Mouse (Mus musculus) G1E (cell line): ENCODE measurements around the gene Gm5148.

ENCODE experiments used
- CTCF ChIP-seq: IDR thresholded peaks from 2 replicates; pipeline ENCODE4 v1.5.1; 2012; ENCODE audit warnings: low read depth, low read length, inconsistent platforms, mixed read lengths
- GATA1 ChIP-seq: IDR thresholded peaks from 2 replicates; pipeline ENCODE4 v1.6.1; 2012; ENCODE audit warnings: borderline replicate concordance, low read length, inconsistent platforms, mixed read lengths
- TAL1 ChIP-seq: conservative IDR thresholded peaks from 2 replicates; pipeline ENCODE4 v1.6.1; 2012; ENCODE audit warnings: low read depth, low read length, inconsistent platforms, mixed read lengths

- TF ChIP-seq CTCF = no peak
- no peak for TF ChIP-seq TAL1
- TF ChIP-seq GATA1 = no peak
These were observed 49.2 kb downstream of the Gm5148 start for GRCm38 (mm10) chr3:37675056-37675525.
